9 mouse cellular contexts compared by ENCODE assay signal in the genomic region with DNA sequence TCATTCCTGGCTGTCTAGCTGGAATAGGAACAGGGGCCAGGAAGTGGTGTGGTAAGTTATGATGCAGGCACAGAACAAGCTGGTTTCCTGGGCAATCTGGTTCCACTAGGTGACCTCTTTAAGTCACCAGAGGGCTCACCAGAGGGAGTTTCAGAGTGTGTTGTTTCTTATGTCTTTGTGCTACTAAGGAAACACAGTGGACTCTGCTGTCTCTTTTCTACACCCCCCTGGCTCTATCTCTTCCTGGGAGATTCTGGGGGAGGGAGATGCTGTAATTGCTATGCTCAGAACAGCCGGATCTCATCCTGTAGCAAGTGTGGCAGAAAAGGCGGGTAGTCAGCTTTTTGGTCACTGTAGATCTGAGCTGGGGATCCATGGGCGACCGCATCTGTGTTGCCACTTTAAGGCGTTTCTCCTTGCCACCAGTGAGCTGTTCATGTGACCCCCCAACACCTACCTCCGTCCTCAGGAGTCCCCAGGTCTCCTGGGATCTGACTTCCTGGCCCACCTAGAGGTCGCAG. TPM values are rescaled to one million over a fixed set of nuclear protein-coding genes. Genes with fewer than 3 reads are reported as not detected.
DNase-seq lines count a peak whose midpoint lies in the region; ATAC-seq and TF ChIP-seq lines count a peak whose summit lies in the region.
"Had no signal": no experiment of that assay in that cellular context is flagged by ENCODE, and none has a peak within 500 bp of the region (broad histone marks: within the 10 kb centered on the region; RNA-seq: fewer than 3 reads in every experiment).

No protein-coding gene starts in this region.

- ATAC-seq in forebrain, embryonic 11.5 days (replicated peaks; ENCODE audit: low FRiP score): no peak
- ATAC-seq in forebrain, postnatal 0 days: no peak
- ATAC-seq in lung, postnatal 0 days: peak; percentile 60

- no peak for TF ChIP-seq CTCF in forebrain, postnatal 0 days (IDR thresholded peaks at IDR 0.05; ENCODE audit: low read depth)
- peak; percentile 21; the same call in 1 of the 2 replicates for TF ChIP-seq CTCF in lung, postnatal 0 days (IDR thresholded peaks at IDR 0.05)
- TF ChIP-seq CTCF in small intestine, adult 2 months (IDR thresholded peaks at IDR 0.05; ENCODE audit: extremely low read depth, insufficient read length, insufficient replicate concordance, low read depth, low read length): no peak

- no peak overlapping the region for H3K4me3 ChIP-seq in forebrain, embryonic 11.5 days (ENCODE audit: low read depth, low read length)
- H3K4me3 ChIP-seq in forebrain, postnatal 0 days (ENCODE audit: low read depth, low read length): no peak overlapping the region
- H3K4me3 ChIP-seq in lung, postnatal 0 days (ENCODE audit: low read depth, low read length): no peak overlapping the region
- H3K4me3 ChIP-seq in small intestine, adult 2 months (ENCODE audit: low read depth, low read length): no peak overlapping the region

- H3K9me3 ChIP-seq in forebrain, embryonic 11.5 days (ENCODE audit: control insufficient read depth, low read length): no peaks in the 10 kb centered on the region
- H3K9me3 ChIP-seq in forebrain, postnatal 0 days (ENCODE audit: low read length): no peaks in the 10 kb centered on the region
- H3K9me3 ChIP-seq in lung, postnatal 0 days (ENCODE audit: low read length): no peaks in the 10 kb centered on the region

- TF ChIP-seq EP300 in lung, postnatal 0 days (IDR thresholded peaks at IDR 0.05): no peak

- H3K27me3 ChIP-seq in forebrain, embryonic 11.5 days (ENCODE audit: control insufficient read depth, insufficient read depth, low read length): no peaks in the 10 kb centered on the region
- no peaks in the 10 kb centered on the region for H3K27me3 ChIP-seq in forebrain, postnatal 0 days (ENCODE audit: insufficient read depth, low read length)
- no peaks in the 10 kb centered on the region for H3K27me3 ChIP-seq in lung, postnatal 0 days (replicated peaks; ENCODE audit: insufficient read depth, low read length)
- no peaks in the 10 kb centered on the region for H3K27me3 ChIP-seq in small intestine, adult 2 months (ENCODE audit: control insufficient read depth, insufficient read depth, low read length)

- 92% methylated on average over 7 of the region's 7 CpGs for WGBS in forebrain, embryonic 11.5 days
- WGBS in forebrain, postnatal 0 days: 92% methylated on average over 7 of the region's 7 CpGs
- WGBS in lung, postnatal 0 days: 51% methylated on average over 7 of the region's 7 CpGs
- WGBS in small intestine, adult 2 months: 67% methylated on average over 7 of the region's 7 CpGs

- no peak overlapping the region for H3K9ac ChIP-seq in forebrain, embryonic 11.5 days (ENCODE audit: low read length)
- no peak overlapping the region for H3K9ac ChIP-seq in forebrain, postnatal 0 days
- H3K9ac ChIP-seq in lung, postnatal 0 days (replicated peaks; ENCODE audit: low read depth): no peak overlapping the region

- H3K4me1 ChIP-seq in forebrain, embryonic 11.5 days (replicated peaks; ENCODE audit: control insufficient read depth, insufficient read depth, low read length): peaks cover 11% of the 10 kb centered on the region; the same call in 1 of the 2 replicates
- H3K4me1 ChIP-seq in forebrain, postnatal 0 days (ENCODE audit: insufficient read depth): no peaks in the 10 kb centered on the region
- 0 out of 2 replicates have a peak, but pooled peaks cover 4% of the 10 kb centered on the region for H3K4me1 ChIP-seq in lung, postnatal 0 days (ENCODE audit: insufficient read depth, low read depth, low read length)
- H3K4me1 ChIP-seq in small intestine, adult 2 months (ENCODE audit: control insufficient read depth, insufficient read depth, insufficient read length, low read length): no peaks in the 10 kb centered on the region; the same call in 1 of the 2 replicates

- DNase-seq in forebrain, embryonic 11.5 days (ENCODE audit: low spot score): peak; percentile 30
- DNase-seq in forebrain, postnatal 0 days: no peak
- peak; percentile 89 for DNase-seq in lung, postnatal 0 days (ENCODE audit: low spot score)
- DNase-seq in lung, postnatal 14 days: no peak
- DNase-seq in heart, postnatal 10 days: peak; percentile 58
- no peak for DNase-seq in adrenal gland, adult 8-10 months
- no peak for DNase-seq in ovary, postnatal 14 days (ENCODE audit: low spot score)

- no peak overlapping the region for H3K27ac ChIP-seq in forebrain, embryonic 11.5 days (ENCODE audit: low read depth, low read length)
- H3K27ac ChIP-seq in forebrain, postnatal 0 days (ENCODE audit: low read depth, low read length): no peak overlapping the region
- H3K27ac ChIP-seq in lung, postnatal 0 days (ENCODE audit: low read length): peak overlapping the region; percentile 82
- peak overlapping the region; percentile 72 for H3K27ac ChIP-seq in small intestine, adult 2 months (ENCODE audit: insufficient read depth, low read depth, low read length)

- intact Hi-C loops in heart, postnatal 10 days (cut with DNase I): no loop called here

- H3K4me2 ChIP-seq in forebrain, embryonic 11.5 days (ENCODE audit: low read depth, low read length, severe bottlenecking): no peak overlapping the region
- H3K4me2 ChIP-seq in forebrain, postnatal 0 days (ENCODE audit: low read depth): no peak overlapping the region
- no peak overlapping the region for H3K4me2 ChIP-seq in lung, postnatal 0 days (replicated peaks; ENCODE audit: low read depth, low read length)

- no peak for TF ChIP-seq POLR2A in small intestine, adult 2 months (IDR thresholded peaks at IDR 0.05; ENCODE audit: low read depth, low read length)

- H3K36me3 ChIP-seq in forebrain, embryonic 11.5 days (ENCODE audit: control insufficient read depth, insufficient read depth, low read length): no peaks in the 10 kb centered on the region
- no peaks in the 10 kb centered on the region for H3K36me3 ChIP-seq in forebrain, postnatal 0 days (ENCODE audit: insufficient read depth)
- H3K36me3 ChIP-seq in lung, postnatal 0 days (ENCODE audit: insufficient read depth, low read length): no peaks in the 10 kb centered on the region
- no peaks in the 10 kb centered on the region for H3K36me3 ChIP-seq in small intestine, adult 2 months (ENCODE audit: control insufficient read depth, insufficient read depth, low read length)

RNA-seq across cellular contexts. Expression of a gene that starts 9.6 kb away (rescaled TPM):
- 8.7 and 9.8 TPM in 2 replicates for polyA plus RNA-seq in forebrain, embryonic 11.5 days (2014; fragmentation: Nextera tagmentation; extraction: Ambion mirVana)
- total RNA-seq in forebrain, postnatal 0 days (2014; rRNA removed): 5.7 and 7.9 TPM in 2 replicates
- polyA plus RNA-seq in forebrain, postnatal 0 days (2015; fragmentation: Nextera tagmentation; extraction: Ambion mirVana): 5.5 and 6.4 TPM in 2 replicates
- polyA plus RNA-seq in lung, postnatal 0 days (2015; fragmentation: Nextera tagmentation; extraction: Ambion mirVana): 90.8 and 92.3 TPM in 2 replicates
- 100 to 1,000 TPM; 111 to 116 TPM for total RNA-seq in heart, postnatal 10 days (2021)
- 29.4 and 48.0 TPM in 2 replicates for polyA plus RNA-seq in small intestine, adult 2 months (2012; rRNA removed)
- total RNA-seq in adrenal gland, adult 8-10 months (2022): 10 to 100 TPM; 18.1 to 31.9 (median 21.4) TPM

RNA-seq across cellular contexts. Expression of a gene that starts 28.4 kb away (rescaled TPM):
- polyA plus RNA-seq in forebrain, embryonic 11.5 days (2014; fragmentation: Nextera tagmentation; extraction: Ambion mirVana): 1.00 and 1.0 TPM in 2 replicates
- total RNA-seq in forebrain, postnatal 0 days (2014; rRNA removed): 1.2 and 1.6 TPM in 2 replicates
- polyA plus RNA-seq in forebrain, postnatal 0 days (2015; fragmentation: Nextera tagmentation; extraction: Ambion mirVana): 1.2 and 1.4 TPM in 2 replicates
- polyA plus RNA-seq in lung, postnatal 0 days (2015; fragmentation: Nextera tagmentation; extraction: Ambion mirVana): 1.5 and 2.2 TPM in 2 replicates
- 1 to 10 TPM in 1 of 2 experiments, under 1 TPM in 1; 0.67 to 1.8 TPM for total RNA-seq in heart, postnatal 10 days (2021)
- polyA plus RNA-seq in small intestine, adult 2 months (2012; rRNA removed): 0.10 TPM in 1 of 2 replicates, not detected in the other
- total RNA-seq in adrenal gland, adult 8-10 months (2022): 1 to 10 TPM in 3 of 4 experiments, not detected in 1; 1.1 to 1.5 (median 1.3) TPM

RNA-seq across cellular contexts. Expression of a gene that starts 28.6 kb away (rescaled TPM):
- 1.3 TPM in 1 of 2 replicates, not detected in the other for polyA plus RNA-seq in forebrain, embryonic 11.5 days (2014; fragmentation: Nextera tagmentation; extraction: Ambion mirVana)
- 0.33 and 2.8 TPM in 2 replicates for total RNA-seq in forebrain, postnatal 0 days (2014; rRNA removed)
- 0.21 and 1.5 TPM in 2 replicates for polyA plus RNA-seq in forebrain, postnatal 0 days (2015; fragmentation: Nextera tagmentation; extraction: Ambion mirVana)
- 1.9 and 2.1 TPM in 2 replicates for polyA plus RNA-seq in lung, postnatal 0 days (2015; fragmentation: Nextera tagmentation; extraction: Ambion mirVana)
- total RNA-seq in heart, postnatal 10 days (2021): 1 to 10 TPM; 1.9 to 4.3 TPM
- polyA plus RNA-seq in small intestine, adult 2 months (2012; rRNA removed): 0.35 and 2.9 TPM in 2 replicates
- 1 to 10 TPM in 1 of 4 experiments, under 1 TPM in 3; 0.43 to 1.1 (median 0.85) TPM for total RNA-seq in adrenal gland, adult 8-10 months (2022)

RNA-seq across cellular contexts. Expression of a gene that starts 35.6 kb away (rescaled TPM):
- polyA plus RNA-seq in forebrain, embryonic 11.5 days (2014; fragmentation: Nextera tagmentation; extraction: Ambion mirVana): not detected in 2 replicates
- total RNA-seq in forebrain, postnatal 0 days (2014; rRNA removed): not detected in 2 replicates
- polyA plus RNA-seq in forebrain, postnatal 0 days (2015; fragmentation: Nextera tagmentation; extraction: Ambion mirVana): not detected in 2 replicates
- polyA plus RNA-seq in lung, postnatal 0 days (2015; fragmentation: Nextera tagmentation; extraction: Ambion mirVana): 0.47 and 1.1 TPM in 2 replicates
- not detected for total RNA-seq in heart, postnatal 10 days (2021)
- 1.4 and 66.8 TPM in 2 replicates for polyA plus RNA-seq in small intestine, adult 2 months (2012; rRNA removed)
- 1 to 10 TPM in 1 of 4 experiments, not detected in 3; 1.2 TPM for total RNA-seq in adrenal gland, adult 8-10 months (2022)
- polyA plus RNA-seq: embryonic facial prominence, embryonic 11.5 days had no signal

Comparison
In these comparisons a context has a peak if more than half of its experiments do, and no peak if none do; other contexts are left out.
1. DNase-seq: peak in forebrain, embryonic 11.5 days (single experiment), lung, postnatal 0 days (single experiment) and heart, postnatal 10 days (2 of 2); none in forebrain, postnatal 0 days (single experiment), lung, postnatal 14 days (single experiment), adrenal gland, adult 8-10 months (single experiment) and ovary, postnatal 14 days (single experiment).
2. H3K27ac ChIP-seq: peak in lung, postnatal 0 days (single experiment) and small intestine, adult 2 months (single experiment); none in forebrain, embryonic 11.5 days (single experiment) and forebrain, postnatal 0 days (single experiment).